Mouse (Mus musculus) heart, embryonic 11.5 days (tissue): Measurements from ENCODE around the gene Raph1. TPM values are rescaled to one million over a fixed set of nuclear protein-coding genes. Genes with fewer than 3 reads are reported as not detected.

Experiments used
- ATAC-seq: fragments of 200-750 bp; cut with Nextera tagmentation; replicated peaks from 2 replicates; pipeline ENCODE4 v1.8.0; 2017; ENCODE audit warnings: moderate library complexity; ENCODE audit not compliant: insufficient number of reproducible peaks, low FRiP score, low TSS enrichment
- H3K27ac ChIP-seq: fragments of 300-500 bp; sonication (generic); 2 replicates; pipeline ENCODE4 v1.5.1; 2014; ENCODE audit warnings: mild to moderate bottlenecking, low read depth, low read length
- H3K27me3 ChIP-seq: fragments of 300-500 bp; sonication (generic); 2 replicates; pipeline ENCODE4 v1.6.1; 2014; ENCODE audit warnings: mild to moderate bottlenecking, low read length, mixed read lengths; ENCODE audit not compliant: control insufficient read depth, insufficient read depth
- H3K36me3 ChIP-seq: fragments of 300-500 bp; sonication (generic); 2 replicates; pipeline ENCODE4 v1.6.1; 2014; ENCODE audit warnings: mild to moderate bottlenecking, low read length, moderate library complexity, mixed read lengths; ENCODE audit not compliant: control insufficient read depth, insufficient read depth
- H3K4me1 ChIP-seq: fragments of 300-500 bp; sonication (generic); 2 replicates; pipeline ENCODE4 v1.6.1; 2014; ENCODE audit warnings: low read length; ENCODE audit not compliant: control insufficient read depth, insufficient read depth
- H3K4me2 ChIP-seq: fragments of 300-500 bp; sonication (generic); 2 replicates; pipeline ENCODE4 v1.6.1; 2014; ENCODE audit warnings: mild to moderate bottlenecking, moderate library complexity
- H3K4me3 ChIP-seq: fragments of 300-500 bp; sonication (generic); 2 replicates; pipeline ENCODE4 v1.5.1; 2014; ENCODE audit warnings: low read depth, low read length
- H3K9ac ChIP-seq: fragments of 300-500 bp; sonication (generic); 2 replicates; pipeline ENCODE4 v1.6.1; 2014; ENCODE audit warnings: mild to moderate bottlenecking, low read depth, low read length, moderate library complexity
- H3K9me3 ChIP-seq: fragments of 300-500 bp; sonication (generic); replicated peaks from 2 replicates; pipeline ENCODE4 v1.6.1; 2016; ENCODE audit warnings: low read length; ENCODE audit not compliant: control insufficient read depth
- WGBS: fragments of 180-500 bp; shearing (Covaris S2); extraction: QIAGEN DNeasy Blood & Tissue Kit; methylation state at CpG from one replicate; pipeline ENCODE4 v1.1.7; 2014; ENCODE audit not compliant: insufficient replicate concordance; 5-methylcytosine and 5-hydroxymethylcytosine counted together
- polyA plus RNA-seq: library from polyadenylated mRNA; unstranded; fragments of >200 nt; fragmentation: Nextera tagmentation; extraction: Ambion mirVana; gene quantifications from 2 replicates; pipeline ENCODE4 v1.2.1, GENCODE M21; 2014

Gene Raph1
- polyA plus RNA-seq, 1 experiment from 2014 or later = 66.0 TPM

DNA sequence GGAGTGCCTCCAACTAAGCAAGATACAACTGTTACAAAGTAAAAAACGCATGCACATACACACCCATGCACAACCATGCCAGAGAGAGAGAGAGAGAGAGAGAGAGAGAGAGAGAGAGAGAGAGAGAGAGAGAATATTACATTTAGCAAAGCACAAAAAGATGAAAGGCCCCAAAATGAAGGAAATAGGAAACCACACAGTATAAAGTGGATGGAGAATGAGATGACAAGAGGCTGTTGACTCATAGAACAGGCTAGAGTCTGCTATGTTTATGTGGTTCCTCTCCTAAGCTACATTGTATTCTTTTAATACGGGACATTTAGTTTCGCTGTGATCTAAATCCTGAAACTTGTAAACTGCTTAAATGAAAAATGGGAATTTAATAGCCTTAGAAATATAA lies 27.6 kb downstream of the Raph1 start:
- no peak for ATAC-seq
- no peak overlapping the region for H3K4me3 ChIP-seq
- no peak overlapping the region for H3K4me2 ChIP-seq
- H3K9ac ChIP-seq = no peak overlapping the region
- whole genome bisulfite sequencing = 85% methylated on average over 3 of the region's 3 CpGs
- H3K4me1 ChIP-seq = 0 out of 2 replicates have a peak, but pooled peaks cover 3% of the 10 kb centered on the region
- no peak overlapping the region for H3K27ac ChIP-seq
- H3K27me3 ChIP-seq = no peaks in the 10 kb centered on the region
- no peaks in the 10 kb centered on the region for H3K9me3 ChIP-seq
- H3K36me3 ChIP-seq = no peaks in the 10 kb centered on the region

DNA sequence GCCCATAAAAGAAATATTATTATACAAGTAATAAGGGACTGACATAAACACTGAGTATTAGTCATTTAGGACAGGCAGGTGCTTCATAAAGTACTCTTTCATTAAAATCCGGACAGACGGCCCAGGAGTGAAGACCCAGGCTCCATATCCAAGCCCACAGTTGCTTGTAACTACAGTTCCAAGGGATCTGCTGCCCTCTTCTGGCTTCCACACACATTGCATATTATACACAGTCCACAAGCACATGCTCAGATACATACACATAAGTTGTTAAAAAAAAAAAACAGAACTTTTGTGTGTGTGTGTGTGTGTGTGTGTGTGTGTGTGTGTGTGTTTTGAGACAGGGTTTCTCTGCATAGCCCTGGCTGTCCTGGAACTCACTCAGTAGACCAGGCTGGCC lies 32.0 kb downstream of the Raph1 start:
- no peaks in the 10 kb centered on the region for H3K9me3 ChIP-seq
- H3K27me3 ChIP-seq = no peaks in the 10 kb centered on the region
- no peak for ATAC-seq

DNA sequence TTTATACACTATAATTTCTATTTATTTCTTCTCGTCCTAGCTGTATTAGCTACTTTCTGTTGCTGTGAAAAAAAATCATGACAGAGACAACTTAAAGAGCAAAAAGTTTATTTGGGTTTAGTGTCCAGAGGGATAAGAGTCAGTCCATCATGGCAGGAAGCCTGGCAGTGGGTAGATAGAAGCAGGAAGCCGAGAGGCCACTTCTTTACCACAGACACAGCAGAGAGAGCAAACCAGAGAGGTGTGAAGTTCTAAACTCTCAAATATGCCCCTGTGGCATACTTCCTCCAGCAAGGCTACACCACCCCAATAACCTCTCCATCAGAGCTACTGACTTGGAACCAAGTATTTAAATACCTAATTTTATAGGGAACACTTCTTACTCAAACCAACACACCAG lies 36.3 kb downstream of the Raph1 start:
- Histone ChIP-seq H3K27ac (no peak overlapping the region), H3K9ac (no peak overlapping the region), H3K9me3 (no peaks in the 10 kb centered on the region), H3K27me3 (no peaks in the 10 kb centered on the region), H3K4me3 (no peak overlapping the region), H3K36me3 (peaks cover 6% of the 10 kb centered on the region), H3K4me1 (no peaks in the 10 kb centered on the region), H3K4me2 (no peak overlapping the region)
- ATAC-seq = no peak
- 65% methylated on average over 2 of the region's 2 CpGs for WGBS

More for the DNA sequence above, 32.0 kb downstream of the Raph1 start:
- no peaks in the 10 kb centered on the region; the same call in 1 of the 2 replicates for H3K36me3 ChIP-seq
- H3K4me2 ChIP-seq = no peak overlapping the region
- no peak overlapping the region for H3K27ac ChIP-seq
- no peaks in the 10 kb centered on the region for H3K4me1 ChIP-seq
- H3K4me3 ChIP-seq = no peak overlapping the region
- H3K9ac ChIP-seq = no peak overlapping the region
- WGBS = 87% methylated on average over 2 of the region's 2 CpGs

DNA sequence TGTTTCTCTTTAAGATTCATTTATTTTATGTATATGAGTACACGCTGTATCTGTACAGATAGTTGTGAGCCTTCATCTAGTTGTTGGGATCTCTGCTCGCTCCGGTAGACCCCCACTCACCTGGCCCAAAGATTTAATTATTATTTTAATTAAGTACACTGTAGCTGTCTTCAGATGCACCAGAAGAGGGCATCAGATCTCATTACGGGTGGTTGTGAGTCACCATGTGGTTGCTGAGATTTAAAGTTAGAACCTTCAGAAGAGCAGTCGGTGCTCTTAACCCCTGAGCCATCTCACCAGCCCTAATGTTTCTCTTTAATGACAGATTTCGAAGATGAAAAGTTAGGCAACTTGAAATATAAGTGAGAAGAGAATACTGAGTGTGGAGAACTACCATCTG lies 36.8 kb downstream of the Raph1 start:
- Histone ChIP-seq H3K9ac (no peak overlapping the region), H3K9me3 (no peaks in the 10 kb centered on the region), H3K36me3 (peaks cover 9% of the 10 kb centered on the region), H3K4me1 (no peaks in the 10 kb centered on the region), H3K27ac (no peak overlapping the region), H3K27me3 (no peaks in the 10 kb centered on the region), H3K4me3 (no peak overlapping the region), H3K4me2 (no peak overlapping the region)
- no peak for ATAC-seq
- WGBS = 82% methylated on average over 6 of the region's 6 CpGs

DNA sequence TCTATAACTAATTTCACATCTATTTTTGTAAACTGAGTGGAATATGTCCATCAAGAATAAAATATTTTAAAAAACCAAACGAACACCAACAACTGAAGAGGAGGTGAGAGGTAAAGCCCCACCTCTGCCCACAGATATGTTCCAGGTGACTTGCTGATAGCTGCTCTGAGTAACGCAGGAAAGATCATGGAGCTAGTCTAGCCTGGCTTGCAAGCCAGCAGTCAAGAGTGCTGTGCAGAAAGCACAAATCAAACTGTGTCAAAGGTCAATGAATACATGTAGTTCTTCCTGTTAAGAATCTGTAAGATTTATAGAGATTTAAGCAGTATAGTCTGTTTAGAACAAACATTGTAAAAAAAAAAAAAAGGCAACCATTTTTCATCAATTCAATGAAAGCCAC lies 56.3 kb downstream of the Raph1 start:
- H3K9ac ChIP-seq = no peak overlapping the region
- 54% methylated on average over 2 of the region's 2 CpGs for WGBS
- no peak for ATAC-seq

DNA sequence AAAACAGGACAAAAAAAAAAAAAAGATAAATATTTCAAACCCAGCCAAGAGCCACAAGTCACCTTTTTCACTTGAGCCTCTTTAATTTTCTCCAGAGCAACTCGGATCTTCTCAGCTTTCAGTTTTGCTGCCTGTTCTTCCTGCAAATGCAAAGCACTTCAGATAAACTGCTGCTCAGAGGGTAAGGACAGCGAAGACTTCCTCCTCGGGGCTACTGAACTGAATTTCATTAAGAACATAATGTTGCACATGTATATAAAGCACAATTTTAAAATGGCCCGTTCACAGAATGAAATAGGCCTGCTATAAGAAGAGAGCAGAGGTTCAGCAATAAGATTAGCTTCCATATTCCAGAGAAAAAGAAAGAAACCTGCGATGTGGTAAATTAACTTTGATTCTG lies 63.4 kb downstream of the Raph1 start:
- no peak for ATAC-seq
- Histone ChIP-seq H3K4me2 (no peak overlapping the region), H3K36me3 (peaks cover 11% of the 10 kb centered on the region), H3K27me3 (no peaks in the 10 kb centered on the region), H3K4me3 (no peak overlapping the region), H3K9ac (no peak overlapping the region), H3K4me1 (no peaks in the 10 kb centered on the region), H3K9me3 (no peaks in the 10 kb centered on the region), H3K27ac (no peak overlapping the region)
- 73% methylated on average over 5 of the region's 5 CpGs for WGBS

More for the DNA sequence above, 56.3 kb downstream of the Raph1 start:
- H3K4me3 ChIP-seq = no peak overlapping the region
- no peaks in the 10 kb centered on the region for H3K9me3 ChIP-seq
- H3K27me3 ChIP-seq = no peaks in the 10 kb centered on the region
- H3K36me3 ChIP-seq = peaks cover 5% of the 10 kb centered on the region
- H3K4me2 ChIP-seq = no peak overlapping the region
- H3K4me1 ChIP-seq = no peaks in the 10 kb centered on the region
- H3K27ac ChIP-seq = no peak overlapping the region

DNA sequence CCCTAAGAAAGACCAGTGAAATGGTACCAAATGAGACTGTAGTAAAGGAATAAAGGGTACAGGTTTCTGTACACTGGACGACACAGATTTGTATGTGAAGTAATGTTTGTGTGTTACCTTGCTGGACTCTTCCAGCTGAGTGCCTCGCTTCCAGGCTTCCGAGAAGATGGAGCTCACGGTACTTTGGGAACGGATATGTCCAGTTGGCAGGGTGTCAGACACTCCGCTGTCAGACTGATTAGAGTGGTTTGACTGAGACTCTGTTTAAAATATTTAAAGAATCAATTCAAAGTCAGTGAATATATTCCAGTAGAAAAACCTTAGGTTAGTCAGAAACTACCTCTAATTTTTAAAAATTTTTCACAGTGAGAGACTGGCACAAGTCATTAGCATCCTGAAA lies 73.5 kb downstream of the Raph1 start:
- no peak overlapping the region for H3K4me2 ChIP-seq
- H3K4me1 ChIP-seq = no peaks in the 10 kb centered on the region
- peaks cover 34% of the 10 kb centered on the region for H3K36me3 ChIP-seq
- 82% methylated on average over 6 of the region's 6 CpGs for WGBS
- no peak for ATAC-seq
- H3K4me3 ChIP-seq = no peak overlapping the region
- no peaks in the 10 kb centered on the region for H3K9me3 ChIP-seq
- H3K27me3 ChIP-seq = no peaks in the 10 kb centered on the region
- H3K9ac ChIP-seq = no peak overlapping the region
- no peak overlapping the region for H3K27ac ChIP-seq

DNA sequence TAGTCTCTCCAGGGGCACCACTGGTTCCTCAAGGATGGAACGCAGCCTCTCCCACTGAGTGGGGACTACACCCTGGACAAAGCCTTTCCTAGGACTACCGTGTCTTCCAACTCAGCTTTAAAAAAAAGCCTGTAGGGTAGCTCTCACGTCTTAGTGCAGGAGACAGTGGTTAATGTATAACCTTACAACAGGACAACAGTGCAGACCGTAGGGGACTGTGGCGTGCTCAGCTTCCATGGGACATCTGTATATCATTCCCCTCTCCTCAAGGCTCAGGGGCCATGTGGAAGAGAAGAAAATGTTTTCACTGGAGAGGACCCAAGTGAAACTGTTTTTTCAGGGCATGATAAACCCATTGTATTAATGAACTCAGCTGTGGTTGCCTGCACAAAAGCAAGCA lies 74.5 kb downstream of the Raph1 start:
- H3K36me3 ChIP-seq = peaks cover 37% of the 10 kb centered on the region
- H3K27ac ChIP-seq = no peak overlapping the region
- H3K4me3 ChIP-seq = no peak overlapping the region
- no peak overlapping the region for H3K9ac ChIP-seq
- H3K4me2 ChIP-seq = no peak overlapping the region
- H3K4me1 ChIP-seq = no peaks in the 10 kb centered on the region
- no peaks in the 10 kb centered on the region for H3K27me3 ChIP-seq
- no peak for ATAC-seq
- H3K9me3 ChIP-seq = no peaks in the 10 kb centered on the region
- 78% methylated on average over 5 of the region's 5 CpGs for WGBS

DNA sequence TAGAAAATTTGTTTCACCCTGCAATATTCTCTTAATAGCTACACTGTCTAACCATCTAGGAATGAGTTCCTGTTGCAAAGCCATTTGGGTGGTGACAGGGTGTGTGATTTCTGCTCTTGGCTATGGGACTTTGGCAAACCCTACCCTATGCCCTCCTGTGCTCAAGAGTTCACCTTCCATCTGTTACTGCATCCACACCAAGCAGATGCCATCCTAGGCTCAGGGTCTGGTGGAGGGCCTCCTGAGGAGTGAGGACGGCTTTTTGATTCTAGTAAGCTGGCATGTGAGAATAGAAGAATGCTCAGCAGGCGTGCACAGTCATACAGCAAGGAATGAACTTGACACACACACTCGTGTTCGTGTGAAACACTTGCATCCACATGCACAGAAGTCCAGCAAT lies 76.4 kb downstream of the Raph1 start:
- Histone ChIP-seq H3K36me3 (peaks cover 31% of the 10 kb centered on the region), H3K4me3 (no peak overlapping the region), H3K9ac (no peak overlapping the region), H3K27ac (no peak overlapping the region), H3K4me1 (no peaks in the 10 kb centered on the region), H3K27me3 (no peaks in the 10 kb centered on the region), H3K4me2 (no peak overlapping the region), H3K9me3 (no peaks in the 10 kb centered on the region)
- 83% methylated on average over 4 of the region's 4 CpGs for WGBS
- ATAC-seq = no peak
